Mouse (Mus musculus): Measurements from ENCODE around the gene Slc22a12.
A peak's percentile ranks its signal among the peaks of the same experiment; 100 is the strongest.

Gene Slc22a12

GRCm38 (mm10) chr19:6542367-6543034 lies at the start of gene Slc22a12:
TSS of gene Slc22a12 (minus strand) at chr19:6543032.
- DNase-seq (ENCODE audit: extremely low read depth, low read depth): no peak

- DNase-seq (ENCODE audit: extremely low read depth, low read depth): no peak
Measured at GRCm38 (mm10) chr19:6572001-6572400, 29.2 kb upstream of the Slc22a12 start.

- DNase-seq (ENCODE audit: extremely low read depth, low read depth): no peak
Measured at GRCm38 (mm10) chr19:6571476-6571875, 28.6 kb upstream of the Slc22a12 start.

DNA sequence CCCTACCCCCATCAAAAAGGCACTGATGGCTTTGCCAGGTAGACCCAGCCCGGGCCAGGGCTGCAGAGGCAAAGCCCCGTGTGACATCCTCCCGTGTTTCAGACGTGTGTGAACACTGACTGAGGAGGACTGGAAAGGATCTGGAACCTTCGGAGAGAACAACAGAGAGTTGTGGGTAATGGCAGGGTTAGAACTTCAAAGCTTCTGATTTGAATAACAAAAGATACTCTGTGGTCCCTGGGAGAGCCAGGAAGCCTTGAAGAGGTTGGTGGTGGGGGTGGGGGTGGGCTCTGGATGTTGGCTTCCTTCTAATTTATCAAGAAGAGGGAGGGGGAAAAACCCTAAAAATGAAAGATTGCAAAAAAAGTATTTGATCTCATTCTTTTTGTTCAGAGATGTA lies 26.7 kb upstream of the Slc22a12 start:
- no peak for DNase-seq (ENCODE audit: extremely low read depth, low read depth)

DNA sequence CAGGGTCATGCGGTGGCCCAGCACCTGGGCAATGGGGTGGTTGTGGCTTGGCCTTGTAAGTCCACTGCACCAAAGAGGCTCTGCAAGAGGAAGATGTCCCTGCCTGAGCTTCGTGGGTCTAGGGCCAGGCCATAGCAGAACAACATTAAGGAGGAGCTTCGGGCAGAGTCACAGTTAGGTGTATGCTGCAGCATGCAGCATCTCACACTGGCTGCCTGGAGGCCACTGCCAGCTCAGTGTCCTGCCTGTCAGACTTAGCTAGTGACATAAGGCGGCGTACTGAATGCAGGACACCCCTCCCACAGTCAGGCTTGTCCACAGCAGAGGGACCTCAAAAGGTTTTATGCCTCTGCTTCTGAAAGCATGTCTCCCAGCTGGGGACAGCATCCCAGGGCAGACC lies 26.2 kb upstream of the Slc22a12 start:
- no peak for DNase-seq (ENCODE audit: extremely low read depth, low read depth)

GRCm38 (mm10) chr19:6566450-6566849 lies 23.6 kb upstream of the Slc22a12 start:
- DNase-seq (ENCODE audit: extremely low read depth, low read depth): no peak

- no peak for DNase-seq (ENCODE audit: extremely low read depth, low read depth)
Measured at GRCm38 (mm10) chr19:6565136-6565535, 22.3 kb upstream of the Slc22a12 start.

DNA sequence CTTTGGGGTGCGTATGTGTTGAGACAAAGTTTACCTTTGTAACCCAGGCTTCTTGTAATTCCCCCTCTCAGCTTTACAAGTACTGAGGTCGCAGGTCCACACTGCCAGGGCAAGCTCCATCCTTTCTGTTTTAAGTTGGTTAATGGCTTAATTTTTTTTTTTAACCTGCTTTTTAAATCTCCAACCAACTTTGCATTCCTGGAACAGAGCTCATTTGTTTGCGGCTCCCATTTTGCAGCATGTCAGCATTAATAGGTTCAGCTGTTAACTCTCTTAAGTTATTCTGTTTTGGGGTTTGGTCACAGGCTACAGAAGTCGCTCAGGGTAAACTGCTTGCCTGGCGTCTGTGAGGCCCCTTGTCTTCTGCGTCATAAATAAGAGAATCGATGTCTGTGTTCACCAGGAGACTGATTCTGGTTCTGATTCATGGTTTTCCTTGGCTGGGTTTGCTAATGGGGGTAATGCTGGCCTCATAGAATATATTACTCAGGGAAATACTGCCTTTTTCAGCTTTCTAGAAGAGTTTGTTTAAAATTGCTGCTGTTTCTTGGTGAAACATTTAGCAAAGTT lies 17.5 kb upstream of the Slc22a12 start:
- DNase-seq (ENCODE audit: extremely low read depth, low read depth): no peak

GRCm38 (mm10) chr19:6559576-6559975 lies 16.7 kb upstream of the Slc22a12 start:
- DNase-seq (ENCODE audit: extremely low read depth, low read depth): no peak

DNA sequence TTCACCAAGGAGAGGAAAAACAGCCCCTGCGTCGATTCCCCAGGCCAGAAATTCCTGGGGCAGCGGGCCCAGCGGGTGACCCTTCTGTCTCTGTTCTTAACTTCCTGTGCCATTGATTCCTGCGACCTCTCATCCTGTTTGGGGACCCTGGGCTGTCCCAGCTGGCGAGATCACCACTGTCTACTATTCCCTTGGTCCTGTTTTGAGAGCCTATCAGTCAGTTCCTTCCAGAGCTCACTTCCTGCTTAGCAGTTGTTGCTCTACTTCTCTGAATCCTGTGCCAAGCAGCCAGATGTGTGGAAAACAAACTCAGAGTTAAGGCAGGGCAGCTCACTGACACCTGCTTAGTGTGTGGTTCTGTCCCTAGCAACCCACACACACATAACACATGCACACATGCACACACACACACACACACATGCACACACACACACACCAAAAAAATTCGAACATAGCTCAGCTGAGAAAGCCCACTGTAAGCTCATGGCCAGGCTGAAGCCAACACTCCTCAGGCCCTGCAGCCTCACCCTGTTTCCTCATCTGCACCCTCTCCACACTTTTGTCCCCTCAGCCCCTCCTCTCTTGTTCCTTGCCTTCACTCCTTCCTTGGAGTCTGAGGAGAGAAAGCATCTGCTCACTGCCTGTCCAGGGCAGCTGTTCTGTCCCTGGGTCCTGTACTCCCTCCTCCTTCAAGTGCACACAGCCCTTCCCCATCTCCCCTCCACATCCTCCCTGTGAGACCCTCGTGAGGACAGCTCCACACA lies 11.2 kb upstream of the Slc22a12 start:
- DNase-seq (ENCODE audit: extremely low read depth, low read depth): no peak

DNA sequence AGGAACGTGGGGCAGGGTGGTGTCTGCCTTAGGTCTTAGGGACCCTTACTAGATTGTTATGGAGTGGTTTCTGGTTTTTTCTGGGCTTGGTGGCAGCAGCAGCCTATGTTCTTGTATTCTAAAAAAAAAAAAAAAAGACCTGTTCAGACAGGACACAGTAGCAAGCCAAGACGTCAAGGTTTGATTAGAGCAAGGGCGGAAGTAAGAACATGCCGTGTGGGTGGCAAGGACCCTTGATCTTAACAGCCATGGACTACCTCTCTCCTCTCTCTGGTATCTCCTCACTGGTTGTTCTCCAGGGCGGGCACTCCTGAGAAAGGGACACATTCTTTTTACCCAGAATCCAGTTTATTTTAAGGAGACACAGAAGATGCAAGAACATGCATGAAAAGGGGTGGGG lies 10.3 kb upstream of the Slc22a12 start:
- no peak for DNase-seq (ENCODE audit: extremely low read depth, low read depth)

DNA sequence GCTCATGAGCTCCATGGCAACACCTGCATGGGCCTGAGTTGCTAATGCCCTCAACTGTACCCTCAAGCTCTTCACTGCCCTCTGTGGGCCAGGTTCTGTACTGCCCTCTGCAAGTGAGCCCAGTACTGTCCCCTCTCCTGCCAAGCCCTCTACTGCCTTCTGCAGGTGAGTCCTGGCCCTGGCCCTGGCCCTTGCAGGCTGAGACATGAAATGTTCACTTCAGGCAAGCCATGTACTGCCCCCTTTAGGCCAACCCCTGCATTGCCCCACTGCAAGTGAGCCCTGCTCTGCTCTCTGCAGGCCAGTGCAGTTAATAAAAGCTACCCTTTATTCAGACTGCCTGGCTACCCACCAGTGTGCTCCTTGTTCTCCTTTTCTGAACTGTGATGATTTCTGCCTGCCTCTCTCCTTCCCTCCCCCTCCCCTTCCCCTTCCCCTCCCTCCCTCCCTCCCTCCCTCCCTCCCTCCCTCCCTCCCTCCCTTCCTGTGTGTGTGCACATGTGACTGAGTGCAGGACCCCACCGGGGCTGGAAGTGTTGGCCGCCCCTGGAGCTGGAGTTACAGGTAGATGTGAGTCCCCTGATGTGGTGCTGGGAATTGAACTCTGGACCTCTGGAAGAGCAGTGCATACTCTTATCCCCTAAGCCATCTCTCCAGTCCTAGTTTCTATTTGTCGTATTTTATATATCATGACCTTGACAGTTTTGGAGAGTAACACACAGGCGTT lies 9.6 kb upstream of the Slc22a12 start:
- DNase-seq (ENCODE audit: extremely low read depth, low read depth): peak; percentile 68

DNA sequence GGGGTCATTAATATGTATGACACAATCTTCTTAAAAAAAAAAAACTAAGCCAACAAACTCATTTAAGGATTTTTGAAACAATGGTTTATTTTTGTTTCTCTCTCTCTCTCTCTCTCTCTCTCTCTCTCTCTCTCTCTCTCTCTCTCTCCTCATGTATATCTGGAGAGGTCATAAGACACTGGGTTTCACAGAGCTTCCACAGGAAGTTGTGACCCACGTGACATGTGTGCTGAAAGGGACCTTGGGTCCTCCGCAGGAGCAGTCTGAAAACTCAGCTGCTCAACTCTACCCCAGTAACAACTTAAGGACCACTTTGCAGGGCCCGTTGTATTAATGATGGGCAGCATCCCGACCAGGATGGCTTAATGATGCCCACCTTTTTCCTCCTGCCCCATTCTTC lies 8.4 kb upstream of the Slc22a12 start:
- no peak for DNase-seq (ENCODE audit: extremely low read depth, low read depth)

GRCm38 (mm10) chr19:6549566-6549965 lies 6.7 kb upstream of the Slc22a12 start:
- DNase-seq (ENCODE audit: extremely low read depth, low read depth): no peak

- no peak for DNase-seq (ENCODE audit: extremely low read depth, low read depth)
Measured at GRCm38 (mm10) chr19:6548431-6549410, 5.9 kb upstream of the Slc22a12 start.

DNA sequence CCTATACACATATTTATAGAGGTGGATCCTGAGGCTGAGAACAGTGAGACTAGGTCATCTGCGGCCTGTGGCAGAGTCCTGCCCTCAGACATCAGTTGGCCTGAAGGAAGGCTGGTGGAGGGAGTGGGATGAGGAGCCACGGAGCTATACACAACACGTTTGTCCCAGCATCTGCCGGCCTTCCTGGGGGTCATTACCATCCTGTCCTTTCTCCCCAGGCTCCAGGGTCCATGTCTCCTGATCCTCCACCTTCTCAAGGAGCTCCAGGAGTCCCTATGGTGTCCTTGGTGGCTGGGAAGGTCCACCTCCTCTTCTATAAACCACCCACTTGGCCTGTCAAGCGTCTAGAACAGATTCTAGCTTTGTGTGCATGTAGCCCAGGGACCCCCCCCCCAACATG lies 5.0 kb upstream of the Slc22a12 start:
- DNase-seq (ENCODE audit: extremely low read depth, low read depth): no peak

- no peak for DNase-seq (ENCODE audit: extremely low read depth, low read depth)
Measured at GRCm38 (mm10) chr19:6546096-6546495, 3.3 kb upstream of the Slc22a12 start.

GRCm38 (mm10) chr19:6545481-6545880 lies 2.6 kb upstream of the Slc22a12 start:
- DNase-seq (ENCODE audit: extremely low read depth, low read depth): no peak

DNA sequence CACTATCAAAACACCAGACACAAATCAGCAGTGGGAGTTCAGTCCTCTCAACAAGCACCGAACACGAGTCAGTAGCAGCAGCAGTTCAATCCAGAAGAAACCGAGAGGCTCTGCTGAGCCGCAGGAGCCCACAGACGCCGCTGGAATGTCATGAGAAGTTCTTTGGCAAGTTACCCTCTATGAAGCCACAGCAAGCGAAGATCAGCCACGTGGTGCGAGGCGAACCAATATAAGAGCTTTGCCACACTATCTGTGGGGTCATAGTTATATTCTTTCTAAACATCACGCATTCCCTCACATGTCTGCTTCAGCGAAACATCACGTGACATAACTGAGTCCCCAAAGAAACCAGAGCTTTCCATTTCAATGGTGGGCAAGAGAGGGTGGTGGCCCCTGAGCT lies 1.9 kb upstream of the Slc22a12 start:
- no peak for DNase-seq (ENCODE audit: extremely low read depth, low read depth)

DNA sequence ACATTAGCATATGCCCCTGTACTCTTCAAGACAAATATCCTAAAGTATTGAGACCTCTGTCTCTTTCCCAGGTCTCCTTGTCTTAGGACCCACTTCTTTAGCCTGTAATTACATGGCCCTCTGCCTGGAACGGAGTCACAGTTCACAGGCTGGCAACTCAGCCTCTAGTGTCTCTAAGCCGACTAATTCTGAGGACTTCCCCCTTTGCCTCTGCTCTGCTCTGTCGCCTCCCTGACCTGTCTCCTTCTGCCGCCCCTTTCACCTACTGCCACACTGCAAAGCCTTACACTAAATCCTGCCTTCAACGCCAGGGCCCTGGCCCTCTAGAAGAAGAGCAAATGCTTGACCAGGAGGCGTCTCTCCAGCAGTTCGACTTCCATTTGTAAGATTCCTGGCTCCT lies 686 bp upstream of the Slc22a12 start:
- DNase-seq (ENCODE audit: extremely low read depth, low read depth): no peak

- DNase-seq (ENCODE audit: extremely low read depth, low read depth): no peak
Measured at GRCm38 (mm10) chr19:6543035-6543383, 177 bp upstream of the Slc22a12 start.
